Mouse (Mus musculus) embryo, embryonic 11 days (tissue): ENCODE measurements around the gene Pdzk1.

ENCODE experiments used
- DNase-seq: peaks from one replicate; pipeline ENCODE4 v3.0.0-alpha.2; 2015

The Pdzk1 gene

GRCm38 (mm10) chr3:96902336-96902999, 73.4 kb downstream of the Pdzk1 start:
- DNase-seq, result no peak

- peak; percentile 3 for DNase-seq
These were observed 75.3 kb downstream of the Pdzk1 start, which contains the start of gene Gja5 for GRCm38 (mm10) chr3:96904393-96904792. TSS of gene Gja5 (plus strand) at chr3:96904693.

GRCm38 (mm10) chr3:96904851-96905541, 75.9 kb downstream of the Pdzk1 start, which contains the start of gene Gpr89:
TSS of gene Gpr89 (minus strand) at chr3:96905346.
- DNase-seq, result peak; percentile 93

GRCm38 (mm10) chr3:96905592-96905991, 76.5 kb downstream of the Pdzk1 start:
- DNase-seq, result no peak
